Mouse (Mus musculus) testis, postnatal 14 days (tissue): ENCODE measurements around the gene BC004004.

Experiments used
- DNase-seq: peaks from one replicate; pipeline ENCODE4 v3.0.0; 2021; ENCODE audit warnings: low spot score

Gene BC004004

DNA sequence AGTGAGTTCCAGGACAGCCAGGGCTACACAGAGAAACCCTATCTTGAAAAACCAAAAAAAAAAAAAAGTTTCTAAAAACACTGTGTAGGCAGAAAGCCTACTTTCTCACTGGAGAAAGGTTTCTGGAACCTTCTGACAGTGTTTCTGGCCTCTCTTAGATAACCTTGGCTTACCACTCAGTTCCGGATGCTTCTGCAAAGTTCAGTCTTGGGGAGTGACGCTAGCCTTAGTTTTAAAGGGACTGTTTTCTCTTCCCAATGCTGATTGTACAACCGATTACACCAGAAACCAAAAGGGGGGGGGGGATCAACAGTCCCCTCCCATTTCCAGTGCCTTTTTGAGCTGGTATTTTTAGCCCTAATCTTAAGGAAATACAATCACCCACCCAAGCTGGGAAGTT lies 55.0 kb downstream of the BC004004 start:
- DNase-seq = no peak

GRCm38 (mm10) chr17:29325831-29326230 lies 57.2 kb downstream of the BC004004 start:
- DNase-seq = no peak

DNA sequence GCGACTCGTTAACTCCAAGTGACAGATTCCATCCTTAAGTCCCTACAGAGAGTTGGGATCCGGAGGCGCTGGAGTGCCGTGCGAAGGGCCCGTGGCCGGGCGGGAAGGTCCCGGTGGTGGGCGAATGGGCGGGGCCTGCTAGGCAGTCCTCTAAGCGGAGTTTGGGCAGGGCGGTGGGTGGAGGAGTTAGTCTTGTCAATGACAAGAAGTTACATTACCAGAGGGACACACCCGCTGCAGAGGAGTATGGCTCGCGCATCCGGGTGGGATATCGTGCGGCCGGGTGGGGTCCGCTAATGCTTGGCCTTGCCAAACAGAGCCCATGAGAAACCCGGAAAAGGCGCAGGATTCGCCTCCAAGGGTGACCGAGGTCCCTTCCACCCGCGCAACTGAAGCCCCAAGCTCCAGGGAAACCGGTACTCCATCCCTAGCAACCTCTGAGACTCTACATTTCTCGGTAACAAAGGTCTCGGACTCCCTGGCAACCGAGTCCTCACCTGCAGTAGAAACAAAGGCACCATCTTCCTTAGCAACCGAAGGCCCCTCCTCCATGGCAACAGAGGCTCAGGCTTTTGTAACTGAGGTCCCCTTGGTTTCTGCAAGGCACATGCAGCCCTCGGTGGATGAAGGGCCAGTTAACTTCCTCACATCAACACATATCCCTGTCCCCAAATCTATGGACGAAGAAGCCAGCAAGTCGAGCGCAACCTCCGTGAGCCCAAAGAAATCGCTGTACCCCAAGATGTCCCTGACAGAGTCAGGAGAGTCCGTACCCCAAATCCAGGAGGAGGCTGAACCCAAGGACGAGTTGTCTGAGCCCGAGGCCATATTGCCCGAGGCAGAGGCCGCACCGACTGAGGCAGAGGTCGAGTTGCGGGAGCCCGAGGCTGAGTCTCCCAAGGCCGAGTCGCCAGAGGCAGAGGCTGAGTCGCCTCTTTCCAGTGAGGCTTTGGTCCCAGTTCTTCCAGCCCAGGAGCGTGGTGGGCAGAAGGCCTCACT lies 58.2 kb downstream of the BC004004 start:
- peak; percentile 57 for DNase-seq

GRCm38 (mm10) chr17:29327691-29328090 lies 59.1 kb downstream of the BC004004 start:
- no peak for DNase-seq

DNA sequence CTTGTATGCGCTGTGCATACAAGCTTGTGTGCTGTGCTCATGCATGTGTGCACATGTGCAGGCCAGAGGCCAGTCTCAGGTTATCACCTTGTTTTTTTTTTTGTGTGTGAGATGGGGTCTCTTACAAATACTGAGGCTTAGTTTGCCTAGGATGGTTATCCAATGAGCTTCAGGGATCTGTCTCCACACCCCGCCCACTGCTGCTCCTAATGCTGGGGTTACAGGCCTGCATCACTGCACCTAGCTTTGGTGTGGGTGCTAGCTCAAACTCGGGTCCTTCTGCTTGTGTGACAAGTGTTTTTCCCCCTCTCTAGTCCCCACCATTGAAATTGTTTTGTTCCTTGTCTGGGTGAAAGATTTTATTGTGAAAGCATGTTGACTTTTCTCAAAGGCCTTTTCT lies 61.6 kb downstream of the BC004004 start:
- DNase-seq = no peak

DNA sequence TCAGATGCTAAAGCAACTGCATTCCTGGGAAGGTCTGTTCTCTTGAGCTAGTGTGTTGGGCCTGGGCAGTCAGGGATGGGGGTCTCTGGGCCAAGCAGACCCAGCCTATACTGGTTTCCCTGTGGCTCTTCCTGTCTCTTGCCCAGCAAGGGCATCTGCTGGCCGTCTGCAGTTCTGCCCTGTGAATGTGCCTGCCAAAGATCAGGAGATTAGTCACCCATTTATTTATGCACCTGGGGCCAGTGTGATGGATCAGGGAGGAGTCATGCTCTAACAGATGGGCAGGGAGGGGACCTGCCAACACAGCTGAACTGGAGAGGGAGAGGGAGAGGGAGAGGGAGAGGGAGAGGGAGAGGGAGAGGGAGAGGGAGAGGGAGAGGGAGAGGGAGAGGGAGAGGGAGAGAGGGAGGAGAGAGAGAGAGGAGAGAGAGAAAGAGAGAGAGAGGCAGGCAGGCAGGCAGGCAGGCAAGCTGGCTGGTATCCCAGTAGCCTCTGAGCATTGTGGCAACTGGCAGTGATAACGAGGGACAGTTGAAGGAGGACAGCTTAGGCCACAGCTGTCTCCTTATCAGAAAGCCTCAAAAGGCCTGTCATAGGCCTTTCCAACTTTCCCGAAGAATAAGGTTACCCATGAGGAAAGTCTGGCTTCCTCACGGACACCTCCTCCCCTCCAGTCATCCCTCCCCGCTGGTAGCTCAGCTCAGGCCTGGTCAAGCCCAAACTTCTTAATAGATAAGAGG lies 62.3 kb downstream of the BC004004 start:
- peak; percentile 81 for DNase-seq

- no peak for DNase-seq
Measured at GRCm38 (mm10) chr17:29332186-29332685, 63.6 kb downstream of the BC004004 start.

GRCm38 (mm10) chr17:29336266-29336990 lies 67.8 kb downstream of the BC004004 start:
- no peak for DNase-seq

- no peak for DNase-seq
Measured at GRCm38 (mm10) chr17:29337979-29338823, 69.6 kb downstream of the BC004004 start.

- no peak for DNase-seq
Measured at GRCm38 (mm10) chr17:29339170-29339768, 70.7 kb downstream of the BC004004 start.

DNA sequence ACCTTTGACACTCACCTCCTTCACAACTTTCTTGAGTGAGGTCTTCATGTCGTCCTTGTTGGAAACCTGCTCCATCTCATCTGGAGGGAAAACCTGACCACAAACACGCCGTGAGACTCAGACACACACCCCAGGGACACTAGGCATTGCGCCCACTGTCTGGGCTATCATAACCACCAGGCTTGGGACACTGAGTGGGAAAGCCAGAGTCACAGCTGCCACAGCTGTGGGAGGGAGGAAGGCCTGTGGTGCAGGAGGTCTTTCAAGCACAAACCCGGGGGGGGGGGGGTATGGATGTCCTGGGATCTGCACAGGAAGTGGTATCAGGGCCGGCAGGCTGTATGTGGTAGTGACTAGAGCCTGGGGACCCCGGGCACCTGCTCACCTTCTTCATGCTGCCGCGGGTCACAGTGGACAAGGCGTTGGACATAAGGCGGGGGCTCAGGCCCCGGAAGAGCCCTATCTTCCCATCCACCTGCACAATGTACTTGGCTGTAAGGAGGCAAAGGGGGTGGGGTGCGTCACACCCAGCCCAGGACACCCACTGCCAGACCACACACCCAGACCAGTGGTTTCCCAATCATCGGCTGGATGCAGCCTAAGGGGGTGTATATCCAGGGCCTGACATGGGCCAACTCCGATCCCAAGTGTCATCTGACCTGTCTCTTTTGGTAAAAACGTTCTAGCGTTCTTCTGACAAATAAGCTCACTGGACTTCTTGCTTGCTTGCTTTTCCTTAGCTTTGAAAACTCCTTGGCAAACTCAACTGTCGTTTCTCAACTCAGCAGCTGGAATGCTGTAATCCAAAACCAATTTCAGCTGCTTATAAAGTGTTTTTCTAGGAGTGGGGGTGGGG lies 72.0 kb downstream of the BC004004 start:
- DNase-seq = no peak

DNA sequence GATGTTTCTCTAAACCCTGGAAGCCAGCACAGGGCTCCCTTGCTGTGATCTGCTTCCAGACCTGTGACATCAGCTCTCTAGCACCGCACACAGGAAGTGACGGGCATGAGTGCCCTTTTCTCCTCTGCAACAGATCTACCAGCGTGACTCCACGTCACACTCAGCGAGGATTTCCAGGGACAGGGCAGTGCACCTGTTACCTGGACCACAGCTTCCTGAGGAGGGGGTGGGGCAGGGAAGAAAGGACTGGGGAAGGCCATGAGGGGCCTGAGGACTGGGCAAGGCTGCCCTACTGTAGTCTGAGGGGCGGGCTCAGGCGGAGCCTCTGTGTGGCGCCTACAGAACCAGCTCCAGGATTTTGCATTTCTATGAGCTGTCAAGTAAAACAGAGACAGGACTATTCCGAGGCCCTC lies 73.0 kb downstream of the BC004004 start:
- no peak for DNase-seq

DNA sequence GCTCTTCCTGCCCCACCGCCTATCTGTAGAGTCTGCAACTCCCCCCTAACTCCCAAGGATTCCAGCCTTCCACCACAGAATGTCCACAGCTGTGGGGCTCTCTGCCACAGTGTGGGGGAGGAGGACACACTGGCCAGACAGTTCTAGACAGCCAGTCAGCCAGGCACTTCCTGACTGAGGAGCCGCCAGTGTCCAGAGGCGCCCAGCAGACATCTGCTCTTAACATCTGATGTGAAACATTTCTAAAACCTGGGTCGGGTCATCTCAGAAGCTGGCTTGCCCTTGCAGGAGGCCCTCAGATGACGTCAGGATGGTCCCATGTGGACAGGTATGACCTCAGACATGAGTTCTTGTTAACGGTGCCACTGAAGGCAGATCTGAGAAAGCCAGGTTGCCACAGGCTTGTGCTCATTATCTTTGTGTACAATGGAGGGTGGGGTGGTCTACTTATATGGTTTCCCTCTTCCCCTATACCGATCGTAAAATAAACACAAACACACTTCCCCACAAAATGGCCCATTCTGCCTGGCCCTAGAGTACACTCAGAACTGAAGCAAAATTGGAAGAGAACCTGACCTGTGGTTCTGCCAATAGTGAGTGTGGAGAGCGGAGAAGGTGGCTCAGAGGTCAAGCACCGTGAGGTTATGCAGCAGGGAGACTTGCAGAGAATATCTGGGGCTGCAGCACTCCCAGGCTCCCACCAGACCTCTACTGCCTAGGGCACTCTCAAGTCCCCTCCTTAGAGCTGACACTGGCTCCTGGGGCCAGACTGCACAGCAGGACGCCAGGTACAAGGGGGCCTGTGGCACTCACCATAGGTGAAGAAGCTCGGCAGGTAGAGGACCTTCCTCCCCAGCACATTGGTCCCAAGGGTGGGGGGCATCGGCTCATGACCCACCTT lies 73.7 kb downstream of the BC004004 start:
- peak; percentile 84 for DNase-seq

- no peak for DNase-seq
Measured at GRCm38 (mm10) chr17:29343241-29343640, 74.7 kb downstream of the BC004004 start.

- no peak for DNase-seq
Measured at GRCm38 (mm10) chr17:29345272-29345671, 76.7 kb downstream of the BC004004 start.

GRCm38 (mm10) chr17:29346496-29347125 lies 78.0 kb downstream of the BC004004 start:
- DNase-seq = no peak

DNA sequence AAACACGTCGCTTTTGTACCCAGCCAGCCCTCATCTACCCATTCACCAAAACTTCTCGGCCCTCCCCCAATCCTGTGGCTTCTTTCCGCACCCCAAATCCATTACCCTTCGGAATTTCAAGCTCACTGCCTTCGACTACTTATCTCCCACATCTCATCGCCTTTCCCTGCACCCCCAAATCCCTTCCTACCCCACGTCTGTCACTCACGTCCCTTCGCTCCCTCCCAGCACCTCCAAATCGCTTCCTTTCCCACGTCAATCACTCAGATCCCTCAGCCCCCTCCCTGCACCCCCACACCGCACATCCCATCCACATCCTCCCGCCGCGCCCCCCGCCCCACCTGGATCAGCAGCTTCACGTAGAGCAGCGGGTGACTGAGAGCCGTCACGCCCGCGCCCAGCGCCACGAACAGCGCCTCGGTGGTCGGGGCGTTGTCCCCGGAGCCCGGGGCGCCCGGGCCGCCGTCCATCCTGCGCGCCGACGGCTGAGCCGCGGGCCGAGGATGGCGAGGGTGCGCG lies 78.6 kb downstream of the BC004004 start:
- no peak for DNase-seq
